ENCODE assay signal across 9 mouse cellular contexts in genomic region chr14:21991251-21991780, GRCm38 (mm10). TPM values are rescaled to one million over a fixed set of nuclear protein-coding genes. Genes with fewer than 3 reads are reported as not detected.
DNase-seq lines count a peak whose midpoint lies in the region; ATAC-seq and TF ChIP-seq lines count a peak whose summit lies in the region.
"Had no signal": no experiment of that assay in that cellular context is flagged by ENCODE, and none has a peak within 500 bp of the region (broad histone marks: within the 10 kb centered on the region; RNA-seq: fewer than 3 reads in every experiment).

No protein-coding gene starts in this region.

- H3K4me3 ChIP-seq in ES-Bruce4 (ENCODE audit: low read depth, low read length) = peak overlapping the region; percentile 27; the same call in 1 of the 2 replicates
- peak overlapping the region; percentile 15 to 57 for H3K4me3 ChIP-seq in heart, embryonic 14.5 days (ENCODE audit: control insufficient read depth in 1 of 2, insufficient read depth in 1 of 2, low read depth in 1 of 2, low read length in 2 of 2)
- peak overlapping the region; percentile 77 for H3K4me3 ChIP-seq in midbrain, embryonic 10.5 days

- no peak overlapping the region for H3K27ac ChIP-seq in ES-Bruce4 (ENCODE audit: insufficient read depth, low read length)
- no peak overlapping the region for H3K27ac ChIP-seq in heart, embryonic 14.5 days (replicated peaks in 1 of 2; ENCODE audit: control insufficient read depth in 1 of 2, insufficient read depth in 1 of 2, low read depth in 2 of 2, low read length in 2 of 2)
- H3K27ac ChIP-seq in midbrain, embryonic 10.5 days (replicated peaks) = peak overlapping the region; percentile 98
- H3K27ac ChIP-seq: macrophage had no signal

- H3K4me2 ChIP-seq in heart, embryonic 14.5 days (ENCODE audit: low read length) = peak overlapping the region; percentile 90

- no peak for TF ChIP-seq POLR2A in ES-Bruce4 (IDR thresholded peaks at IDR 0.05; ENCODE audit: insufficient read depth, low read length)

- no peaks in the 10 kb centered on the region for H3K9me3 ChIP-seq in ES-Bruce4 (replicated peaks; ENCODE audit: control insufficient read depth, insufficient read depth, low read length, poor library complexity, severe bottlenecking)
- H3K9me3 ChIP-seq in heart, embryonic 14.5 days (ENCODE audit: control insufficient read depth, low read length) = no peaks in the 10 kb centered on the region
- no peaks in the 10 kb centered on the region for H3K9me3 ChIP-seq in midbrain, embryonic 10.5 days (replicated peaks)

- no peak overlapping the region for H3K9ac ChIP-seq in ES-Bruce4 (ENCODE audit: low read depth, poor library complexity, severe bottlenecking)
- peak overlapping the region; percentile 34; the same call in 1 of the 2 replicates for H3K9ac ChIP-seq in heart, embryonic 14.5 days (ENCODE audit: low read length)

- DNase-seq in embryo, embryonic 11.5 days (ENCODE audit: low read depth, low spot score) = peak; percentile 77
- DNase-seq in kidney, postnatal 25 days = peak; percentile 72 to 81
- DNase-seq in midbrain, embryonic 10.5 days (ENCODE audit: low spot score) = peak; percentile 85
- peak; percentile 65 for DNase-seq in urinary bladder, postnatal 14 days (ENCODE audit: low spot score)

- no peak for ATAC-seq in heart, embryonic 14.5 days (ENCODE audit: insufficient number of reproducible peaks, insufficient read depth, low FRiP score, low read depth)
- ATAC-seq in erythroid progenitor cell, adult 5-6 weeks (replicated peaks; ENCODE audit: low FRiP score, poor library complexity, severe bottlenecking) = no peak
- ATAC-seq in megakaryocyte, adult 5-6 weeks (ENCODE audit: poor library complexity, severe bottlenecking) = no peak

- no peak for TF ChIP-seq CTCF in ES-Bruce4 (IDR thresholded peaks at IDR 0.05; ENCODE audit: low read depth, low read length)

- 10% methylated on average over 26 of the region's 26 CpGs for WGBS in heart, embryonic 14.5 days
- under 1% methylated on average over 26 of the region's 26 CpGs for WGBS in midbrain, embryonic 10.5 days

- no peaks in the 10 kb centered on the region for H3K4me1 ChIP-seq in ES-Bruce4 (ENCODE audit: control insufficient read depth, insufficient read depth, low read length)
- peaks cover 17 to 45% of the 10 kb centered on the region in 2 experiments for H3K4me1 ChIP-seq in heart, embryonic 14.5 days (ENCODE audit: control insufficient read depth in 2 of 2, insufficient read depth in 2 of 2, low read length in 2 of 2)
- peaks cover 74% of the 10 kb centered on the region for H3K4me1 ChIP-seq in midbrain, embryonic 10.5 days

- no peaks in the 10 kb centered on the region for H3K36me3 ChIP-seq in ES-Bruce4 (ENCODE audit: control insufficient read depth, insufficient read depth, low read length, poor library complexity, severe bottlenecking)
- H3K36me3 ChIP-seq in heart, embryonic 14.5 days (ENCODE audit: control insufficient read depth, insufficient read depth, low read length) = no peaks in the 10 kb centered on the region
- peaks cover under 1% of the 10 kb centered on the region; the same call in 1 of the 2 replicates for H3K36me3 ChIP-seq in midbrain, embryonic 10.5 days

- H3K27me3 ChIP-seq in ES-Bruce4 (ENCODE audit: control insufficient read depth, insufficient read depth, low read length, poor library complexity, severe bottlenecking) = peaks cover 56% of the 10 kb centered on the region
- peaks cover 77% of the 10 kb centered on the region for H3K27me3 ChIP-seq in heart, embryonic 14.5 days (ENCODE audit: control insufficient read depth, insufficient read depth, low read length)
- H3K27me3 ChIP-seq in midbrain, embryonic 10.5 days (ENCODE audit: low read depth, poor library complexity, severe bottlenecking) = peaks cover 66% of the 10 kb centered on the region

- no peak for TF ChIP-seq EP300 in ES-Bruce4 (IDR thresholded peaks at IDR 0.05; ENCODE audit: insufficient read depth, low read depth, low read length)

RNA-seq across cellular contexts. Expression of gene Zfp503, which starts 1.9 kb away (rescaled TPM):
- 0.37 and 0.68 TPM in 2 replicates for polyA plus RNA-seq in ES-Bruce4 (2011; ENCODE audit: insufficient read depth, insufficient read length, low read depth, missing spikeins)
- polyA plus RNA-seq in heart, embryonic 14.5 days (2014; fragmentation: Nextera tagmentation; extraction: Ambion mirVana) = 0.67 and 1.6 TPM in 2 replicates
- polyA plus RNA-seq in midbrain, embryonic 10.5 days (2016; fragmentation: Nextera tagmentation; extraction: Ambion mirVana) = 11.2 and 13.0 TPM in 2 replicates
- total RNA-seq in erythroid progenitor cell, adult 5-6 weeks (2015; ENCODE audit: low replicate concordance) = not detected in 2 replicates
- total RNA-seq in erythroid progenitor cell, adult 5-6 weeks (2017; ENCODE audit: low replicate concordance) = not detected in 2 replicates
- 0.39 and 0.65 TPM in 2 replicates for total RNA-seq in megakaryocyte, adult 5-6 weeks (2015)
- 0.51 TPM in 1 of 2 replicates, not detected in the other for total RNA-seq in megakaryocyte, adult 5-6 weeks (2017)

RNA-seq across cellular contexts. Expression of gene Lrmda, which starts 28.2 kb away (rescaled TPM):
- not detected in 2 replicates for polyA plus RNA-seq in ES-Bruce4 (2011; ENCODE audit: insufficient read depth, insufficient read length, low read depth, missing spikeins)
- 0.95 and 1.2 TPM in 2 replicates for polyA plus RNA-seq in heart, embryonic 14.5 days (2014; fragmentation: Nextera tagmentation; extraction: Ambion mirVana)
- polyA plus RNA-seq in midbrain, embryonic 10.5 days (2016; fragmentation: Nextera tagmentation; extraction: Ambion mirVana) = 0.38 TPM in 1 of 2 replicates, not detected in the other
- 12.2 TPM in 1 of 2 replicates, not detected in the other for total RNA-seq in erythroid progenitor cell, adult 5-6 weeks (2015; ENCODE audit: low replicate concordance)
- not detected in 2 replicates for total RNA-seq in erythroid progenitor cell, adult 5-6 weeks (2017; ENCODE audit: low replicate concordance)
- 10.9 and 11.2 TPM in 2 replicates for total RNA-seq in megakaryocyte, adult 5-6 weeks (2015)
- 12.6 and 15.6 TPM in 2 replicates for total RNA-seq in megakaryocyte, adult 5-6 weeks (2017)

Comparison
In these comparisons a context has a peak if more than half of its experiments do, and no peak if none do; other contexts are left out.
1. H3K4me3 ChIP-seq: peak in every context shown above with its lines; median percentile 77 in midbrain, embryonic 10.5 days; 36 in heart, embryonic 14.5 days; 27 in ES-Bruce4.